In the genomic region with DNA sequence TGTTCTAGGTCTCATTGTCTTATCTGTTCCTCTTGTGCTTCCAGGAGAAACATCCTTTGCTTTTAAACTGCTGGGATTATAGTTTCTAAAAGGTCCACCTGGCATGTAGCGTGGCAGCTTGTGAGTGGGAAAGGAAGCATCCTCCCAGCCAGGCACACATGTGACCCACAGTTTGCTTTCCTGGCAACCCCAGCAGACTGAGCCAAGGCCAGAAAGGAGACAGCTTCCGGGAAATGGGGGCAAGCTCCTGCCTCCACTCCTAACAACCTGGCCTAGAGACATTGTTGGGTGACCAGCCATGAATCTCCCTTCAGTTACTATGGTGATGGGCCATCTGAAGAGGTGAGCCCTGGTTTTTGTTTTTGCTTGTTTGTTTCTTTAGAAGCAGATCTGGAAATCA, we compare ENCODE assay signal across 15 mouse cellular contexts.
DNase-seq lines count a peak whose midpoint lies in the region.
"Had no signal": no experiment of that assay in that cellular context is flagged by ENCODE, and none has a peak within 500 bp of the region (broad histone marks: within the 10 kb centered on the region; RNA-seq: fewer than 3 reads in every experiment).

No protein-coding gene starts in this region.

- DNase-seq in cerebellum, postnatal 10 days, result peak; percentile 25 to 31
- no peak for DNase-seq in cerebellum, adult 18-20 months
- peak; percentile 91 for DNase-seq in heart, adult 11 months
- no peak for DNase-seq in heart, adult 9 months (ENCODE audit: low spot score in 2 of 2)
- DNase-seq in kidney, postnatal 10 days, result peak; percentile 16
- no peak for DNase-seq in kidney, postnatal 25 days
- peak; percentile 16 for DNase-seq in testis, postnatal 10 days (ENCODE audit: low spot score)
- no peak for DNase-seq in testis, postnatal 14 days (ENCODE audit: low spot score)
- DNase-seq: adrenal gland, adult 8-10 months; B cell, adult 2 months; cerebellum, adult 11-12 months; cerebellum, adult 8-10 months; cerebellum, adult 9-11 months; cerebellum, postnatal 25 days; forebrain, postnatal 0 days had no signal

Comparison
In these comparisons a context has a peak if more than half of its experiments do, and no peak if none do; other contexts are left out.
1. DNase-seq: peak in cerebellum, postnatal 10 days (2 of 2), heart, adult 11 months (single experiment), kidney, postnatal 10 days (single experiment) and testis, postnatal 10 days (single experiment); none in cerebellum, adult 18-20 months (0 of 2), heart, adult 9 months (0 of 2), kidney, postnatal 25 days (0 of 2) and testis, postnatal 14 days (single experiment).